Mouse (Mus musculus) heart, embryonic 16.5 days (tissue): Measurements from ENCODE around the gene 1700061G19Rik. TPM values are rescaled to one million over a fixed set of nuclear protein-coding genes. Genes with fewer than 3 reads are reported as not detected.

Source experiments
- ATAC-seq: fragments of 200-750 bp; cut with Nextera tagmentation; replicated peaks from 2 replicates; pipeline ENCODE4 v1.8.0; 2017; ENCODE audit warnings: moderate number of reproducible peaks; ENCODE audit not compliant: insufficient read depth, low FRiP score; ENCODE audit errors: extremely low read depth
- H3K27ac ChIP-seq: fragments of 300-500 bp; sonication (generic); 2 replicates; pipeline ENCODE4 v1.5.1; 2014; ENCODE audit warnings: mild to moderate bottlenecking, low read length, control low read depth, moderate library complexity
- H3K27me3 ChIP-seq: fragments of 300-500 bp; sonication (generic); 2 replicates; pipeline ENCODE4 v1.6.1; 2014; ENCODE audit warnings: low read length, mixed read lengths; ENCODE audit not compliant: control insufficient read depth, insufficient read depth
- H3K36me3 ChIP-seq: fragments of 300-500 bp; sonication (generic); 2 replicates; pipeline ENCODE4 v1.6.1; 2014; ENCODE audit not compliant: control insufficient read depth, insufficient read depth
- H3K4me1 ChIP-seq: fragments of 300-500 bp; sonication (generic); 2 replicates; pipeline ENCODE4 v1.6.1; 2014; ENCODE audit warnings: low read length, mixed read lengths; ENCODE audit not compliant: control insufficient read depth, insufficient read depth
- H3K4me2 ChIP-seq: fragments of 300-500 bp; sonication (generic); 2 replicates; pipeline ENCODE4 v1.6.1; 2014; ENCODE audit warnings: low read depth, mild to moderate bottlenecking, control low read depth, low read length
- H3K4me3 ChIP-seq: fragments of 300-500 bp; sonication (generic); 2 replicates; pipeline ENCODE4 v1.5.1; 2014; ENCODE audit warnings: mild to moderate bottlenecking, control low read depth, low read length
- H3K9ac ChIP-seq: fragments of 300-500 bp; sonication (generic); 2 replicates; pipeline ENCODE4 v1.6.1; 2014; ENCODE audit warnings: low read length, control low read depth
- H3K9me3 ChIP-seq: fragments of 300-500 bp; sonication (generic); replicated peaks from 2 replicates; pipeline ENCODE4 v1.6.1; 2016; ENCODE audit warnings: low read length; ENCODE audit not compliant: control insufficient read depth
- WGBS: fragments of 180-500 bp; shearing (Covaris S2); extraction: QIAGEN DNeasy Blood & Tissue Kit; methylation state at CpG from one replicate; pipeline ENCODE4 v1.1.7; 2014; 5-methylcytosine and 5-hydroxymethylcytosine counted together
- polyA plus RNA-seq: library from polyadenylated mRNA; unstranded; fragments of >200 nt; fragmentation: Nextera tagmentation; extraction: Ambion mirVana; gene quantifications from 2 replicates; pipeline ENCODE4 v1.2.1, GENCODE M21; 2015

The 1700061G19Rik gene
- polyA plus RNA-seq = 0.30 and 0.61 TPM in 2 replicates

DNA sequence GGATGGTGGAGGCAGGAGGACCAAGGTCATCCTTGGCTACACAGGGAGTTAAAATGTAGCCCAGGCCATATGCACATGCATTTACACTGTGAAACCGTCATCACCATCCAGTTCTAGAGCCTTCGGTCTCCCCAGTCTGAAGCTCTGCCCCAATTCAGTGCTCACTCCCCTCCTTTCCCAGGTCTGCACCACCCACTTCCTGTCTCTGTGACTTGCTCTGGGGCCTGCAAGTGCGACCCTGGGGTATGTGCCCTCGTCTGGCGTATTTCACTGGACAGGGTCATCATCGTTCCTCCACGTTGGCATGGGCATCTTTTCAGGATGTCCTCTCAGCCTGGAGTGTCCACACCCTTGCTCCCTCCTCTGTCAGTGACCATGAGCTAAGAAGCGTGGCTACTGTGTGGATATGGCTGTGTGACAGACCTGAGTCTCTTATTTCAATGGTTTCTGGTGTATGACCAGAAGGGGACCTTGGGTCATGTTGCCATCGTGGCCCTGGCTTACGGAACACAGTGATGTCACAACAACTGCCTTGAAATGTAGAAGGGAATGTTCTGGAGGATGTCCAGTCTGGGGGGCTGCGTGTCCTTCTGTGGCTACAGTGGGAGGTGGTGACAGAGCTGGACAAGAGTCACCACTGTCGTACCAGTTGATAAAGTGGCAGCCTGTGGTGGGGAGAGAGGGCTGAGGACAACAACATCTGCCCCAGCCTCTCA, at the start of gene 1700061G19Rik:
TSS of gene 1700061G19Rik (plus strand) at position 542 of the 716 bp plus-strand sequence.
- Histone ChIP-seq H3K27ac (no peak within 1 kb of the TSS), H3K36me3 (no peaks in the 10 kb centered on the region), H3K4me1 (no peaks in the 10 kb centered on the region), H3K4me3 (no peak within 1 kb of the TSS), H3K4me2 (no peak within 1 kb of the TSS), H3K9ac (no peak within 1 kb of the TSS), H3K27me3 (no peaks in the 10 kb centered on the region), H3K9me3 (no peaks in the 10 kb centered on the region)
- 68% methylated on average over 12 of the region's 12 CpGs for WGBS
- no peak for ATAC-seq

DNA sequence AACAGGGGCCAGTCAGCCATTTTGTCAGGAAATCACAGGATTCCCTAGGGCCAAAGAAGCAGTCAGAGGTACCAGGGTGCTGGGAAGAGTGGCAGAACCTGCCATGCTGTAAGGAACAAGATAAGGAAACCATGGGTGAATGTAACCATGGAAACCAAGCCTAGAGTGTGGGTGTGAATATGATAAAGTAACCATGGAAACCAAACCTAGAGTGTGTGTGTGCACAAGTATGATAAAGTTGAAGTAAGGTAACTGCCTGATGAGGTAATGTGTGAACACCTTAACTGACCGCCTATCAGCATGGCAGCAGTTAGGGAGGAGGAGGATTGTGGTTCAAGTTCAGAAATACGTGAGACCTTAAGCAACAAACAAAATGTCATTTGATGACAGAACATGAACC, 48.6 kb upstream of the 1700061G19Rik start:
- no peak overlapping the region for H3K4me3 ChIP-seq
- no peak overlapping the region for H3K27ac ChIP-seq
- H3K36me3 ChIP-seq = no peaks in the 10 kb centered on the region
- H3K4me2 ChIP-seq = no peak overlapping the region
- H3K9me3 ChIP-seq = no peaks in the 10 kb centered on the region
- peaks cover 9% of the 10 kb centered on the region for H3K4me1 ChIP-seq
- WGBS = 78% methylated on average over 2 of the region's 2 CpGs
- no peaks in the 10 kb centered on the region for H3K27me3 ChIP-seq
- no peak for ATAC-seq
- no peak overlapping the region for H3K9ac ChIP-seq

GRCm38 (mm10) chr17:56829171-56829570, 46.1 kb upstream of the 1700061G19Rik start:
- peak overlapping the region; percentile 97 for H3K4me2 ChIP-seq
- H3K36me3 ChIP-seq = no peaks in the 10 kb centered on the region
- peak overlapping the region; percentile 84 for H3K9ac ChIP-seq
- no peak for ATAC-seq
- peak overlapping the region; percentile 84 for H3K4me3 ChIP-seq
- WGBS = 44% methylated on average over 11 of the region's 11 CpGs
- no peak overlapping the region for H3K27ac ChIP-seq
- H3K9me3 ChIP-seq = no peaks in the 10 kb centered on the region
- H3K27me3 ChIP-seq = no peaks in the 10 kb centered on the region
- peaks cover 9% of the 10 kb centered on the region for H3K4me1 ChIP-seq

GRCm38 (mm10) chr17:56829795-56830194, 45.5 kb upstream of the 1700061G19Rik start:
- ATAC-seq = no peak
- peak overlapping the region; percentile 84 for H3K4me3 ChIP-seq

GRCm38 (mm10) chr17:56830411-56831110, 44.7 kb upstream of the 1700061G19Rik start, which contains the start of gene Rfx2:
Rfx2 (minus strand) TSS chr17:56831013.
- Histone ChIP-seq H3K4me2 (peak within 1 kb of the TSS; percentile 97), H3K36me3 (no peaks in the 10 kb centered on the region), H3K9me3 (no peaks in the 10 kb centered on the region), H3K4me1 (peaks cover 9% of the 10 kb centered on the region), H3K27ac (no peak within 1 kb of the TSS; the same call in 1 of the 2 replicates), H3K4me3 (peak within 1 kb of the TSS; percentile 84), H3K27me3 (no peaks in the 10 kb centered on the region), H3K9ac (peak within 1 kb of the TSS; percentile 84)
- whole genome bisulfite sequencing = under 1% methylated on average over 33 of the region's 62 CpGs
- no peak for ATAC-seq

More at GRCm38 (mm10) chr17:56829795-56830194, 45.5 kb upstream of the 1700061G19Rik start:
- H3K36me3 ChIP-seq = no peaks in the 10 kb centered on the region
- H3K4me2 ChIP-seq = peak overlapping the region; percentile 97
- H3K4me1 ChIP-seq = peaks cover 9% of the 10 kb centered on the region
- H3K27me3 ChIP-seq = no peaks in the 10 kb centered on the region
- 1% methylated on average over 27 of the region's 27 CpGs for WGBS
- no peak overlapping the region for H3K27ac ChIP-seq
- H3K9me3 ChIP-seq = no peaks in the 10 kb centered on the region
- peak overlapping the region; percentile 84 for H3K9ac ChIP-seq

DNA sequence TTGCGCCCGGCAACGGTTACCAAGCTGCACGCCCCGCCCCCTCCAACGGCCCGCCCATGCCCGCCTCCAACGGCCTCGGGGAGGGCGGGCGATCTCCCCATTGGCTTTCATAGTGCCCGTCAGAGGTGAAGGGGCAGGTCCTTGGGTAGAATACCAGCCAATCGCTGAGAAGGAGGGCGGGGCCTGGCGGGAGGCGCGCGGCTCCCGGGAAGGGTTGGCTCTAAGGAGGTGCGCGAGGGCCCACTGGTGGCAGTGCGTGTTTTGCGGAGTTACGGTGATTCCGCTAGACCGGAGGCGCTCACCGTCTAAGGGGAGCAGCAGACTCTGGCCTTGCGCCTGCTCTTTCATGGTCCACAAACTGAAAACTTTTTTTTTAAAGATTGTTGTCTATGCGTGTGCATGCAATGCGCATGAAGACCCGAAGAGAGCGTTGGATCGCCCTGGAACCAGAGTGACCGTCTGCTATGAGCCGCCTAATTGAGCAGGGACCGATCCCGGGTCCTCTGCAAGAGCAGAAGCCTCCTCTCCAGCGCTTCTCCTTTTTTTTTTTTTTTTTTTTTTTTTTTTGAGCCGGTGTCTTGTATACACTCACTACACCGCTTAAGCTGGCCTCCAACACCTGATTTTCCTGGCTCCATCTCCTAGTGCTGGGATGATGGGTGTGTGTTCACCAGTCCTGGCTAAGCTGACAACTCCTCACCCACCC, 44.0 kb upstream of the 1700061G19Rik start:
- H3K36me3 ChIP-seq = no peaks in the 10 kb centered on the region
- ATAC-seq = peak; percentile 99
- H3K4me1 ChIP-seq = peaks cover 9% of the 10 kb centered on the region
- no peak overlapping the region for H3K27ac ChIP-seq
- WGBS = under 1% methylated on average over 42 of the region's 42 CpGs
- H3K9me3 ChIP-seq = no peaks in the 10 kb centered on the region
- peak overlapping the region; percentile 84 for H3K9ac ChIP-seq
- H3K27me3 ChIP-seq = no peaks in the 10 kb centered on the region
- peak overlapping the region; percentile 97 for H3K4me2 ChIP-seq
- peak overlapping the region; percentile 84 for H3K4me3 ChIP-seq

GRCm38 (mm10) chr17:56832918-56833317, 42.4 kb upstream of the 1700061G19Rik start:
- Histone ChIP-seq H3K9me3 (no peaks in the 10 kb centered on the region), H3K9ac (no peak overlapping the region), H3K27me3 (peaks cover under 1% of the 10 kb centered on the region; the same call in 1 of the 2 replicates), H3K4me3 (no peak overlapping the region), H3K4me2 (no peak overlapping the region), H3K36me3 (no peaks in the 10 kb centered on the region), H3K27ac (no peak overlapping the region), H3K4me1 (peaks cover 9% of the 10 kb centered on the region)
- ATAC-seq = no peak
- 91% methylated on average over 1 of the region's 1 CpGs for WGBS

- ATAC-seq = no peak
These were observed 41.9 kb upstream of the 1700061G19Rik start for GRCm38 (mm10) chr17:56833381-56833780.

More at GRCm38 (mm10) chr17:56833381-56833780, 41.9 kb upstream of the 1700061G19Rik start:
- Histone ChIP-seq H3K4me1 (peaks cover 9% of the 10 kb centered on the region), H3K4me3 (no peak overlapping the region), H3K9ac (no peak overlapping the region), H3K36me3 (no peaks in the 10 kb centered on the region), H3K27ac (no peak overlapping the region), H3K27me3 (peaks cover 3% of the 10 kb centered on the region; the same call in 1 of the 2 replicates), H3K9me3 (no peaks in the 10 kb centered on the region), H3K4me2 (no peak overlapping the region)
- WGBS = 90% methylated on average over 1 of the region's 1 CpGs
